Mouse (Mus musculus) olfactory bulb, adult 2 months (tissue): Measurements from ENCODE around the gene Ctdsp1.

Source experiments
- CTCF ChIP-seq: fragments of 200-500 bp; IDR thresholded peaks from 2 replicates; pipeline ENCODE4 v1.5.1; 2012; ENCODE audit warnings: low read depth, mild to moderate bottlenecking, low read length, moderate library complexity; ENCODE audit not compliant: insufficient read depth
- POLR2A ChIP-seq: fragments of 200-500 bp; IDR thresholded peaks from 2 replicates; pipeline ENCODE4 v1.6.1; 2012; ENCODE audit warnings: mild to moderate bottlenecking, low read depth, low read length, moderate library complexity; ENCODE audit not compliant: insufficient read depth

DNA sequence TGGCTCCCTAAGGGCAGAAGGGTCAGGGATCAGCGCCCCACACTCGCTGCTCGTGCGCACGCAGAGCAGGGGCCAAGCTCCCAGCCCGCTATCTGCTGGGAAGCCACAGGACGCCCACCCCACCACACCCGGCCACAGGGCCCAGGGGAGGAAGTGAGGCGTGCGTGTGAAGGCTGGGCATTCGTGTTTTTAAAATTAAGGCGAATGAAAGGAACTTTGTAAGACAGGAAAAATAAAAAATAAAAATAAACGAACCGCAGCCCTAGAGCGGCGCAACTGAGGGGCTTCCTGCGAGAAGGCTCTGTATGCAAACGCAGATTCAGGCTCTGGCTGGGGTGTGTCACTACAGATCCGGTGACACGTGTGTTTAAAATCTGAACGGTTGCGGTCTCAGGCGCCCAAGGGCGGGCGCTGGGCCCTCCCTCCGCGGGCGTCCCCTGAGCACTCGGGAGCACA lies 1.4 kb upstream of the Ctdsp1 start:
- TF ChIP-seq CTCF = no peak
- no peak for TF ChIP-seq POLR2A
